Mouse (Mus musculus) 3T3-L1 (cell line): ENCODE measurements at regions not wholly inside any gene's neighbourhood (a gene's known extent, or its start where the extent isn't known, plus 50 kb on each side); places are given as distances from the start of the nearest gene placed in this dataset.

Experiments
- DNase-seq: peaks from one replicate; pipeline ENCODE4 v3.0.0-alpha.2; 2015; ENCODE audit warnings: low read depth, low spot score

DNA sequence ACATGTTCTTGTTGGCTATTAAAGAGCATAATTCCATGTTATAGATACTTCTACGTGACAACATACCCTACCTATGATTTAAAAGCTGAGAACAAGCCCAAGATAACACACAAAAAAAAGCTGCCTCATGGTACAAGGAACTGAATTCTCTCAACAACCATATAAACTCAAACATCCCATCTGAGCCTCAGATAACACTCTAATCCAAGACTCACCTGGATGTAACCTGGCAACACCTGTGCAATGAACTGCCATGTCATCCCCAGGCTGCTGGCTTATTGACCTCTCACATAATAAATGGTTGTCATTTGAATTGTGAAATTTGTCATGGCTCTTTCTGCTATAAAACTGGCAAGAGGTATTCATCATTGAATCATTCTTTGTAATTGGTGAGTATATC, 93.5 kb upstream of the Gm11146 start:
- DNase-seq, result no peak

DNA sequence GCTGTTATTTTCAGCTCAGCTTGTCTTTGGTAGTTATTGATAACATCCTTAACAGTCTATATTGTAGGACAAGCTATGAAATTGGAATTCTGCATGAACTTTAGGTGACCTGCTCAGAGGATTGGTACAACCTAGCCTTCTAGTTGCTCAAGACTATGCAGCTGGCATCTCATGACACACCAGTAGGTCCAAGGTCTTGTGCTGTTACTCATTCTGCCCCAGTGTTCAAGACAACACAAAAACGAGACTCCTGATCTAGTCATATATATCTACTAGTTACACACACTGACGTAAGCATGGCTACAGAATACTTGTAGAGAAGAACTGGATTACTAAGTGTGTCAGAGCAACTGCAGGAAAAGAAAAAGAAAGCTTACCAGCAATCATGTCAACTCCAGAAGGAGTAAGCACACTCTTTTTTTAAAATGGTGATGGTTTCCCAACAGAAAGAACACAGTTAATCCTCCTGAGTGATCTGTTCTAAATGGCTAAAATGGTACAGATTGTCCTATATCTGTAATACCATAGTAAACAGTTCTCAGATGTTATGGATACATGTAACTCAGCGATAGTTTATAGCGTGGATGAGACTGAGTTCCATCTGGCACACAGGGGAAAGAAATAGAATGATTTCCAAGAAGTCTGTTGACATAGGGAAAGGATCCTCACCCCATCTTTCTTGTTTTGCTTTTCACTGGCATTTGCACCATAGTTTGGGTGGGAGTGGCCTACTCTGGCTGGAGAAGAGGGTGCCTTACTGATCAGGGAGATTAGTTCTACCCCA, 85.4 kb upstream of the Gm11146 start:
- DNase-seq, result no peak

DNA sequence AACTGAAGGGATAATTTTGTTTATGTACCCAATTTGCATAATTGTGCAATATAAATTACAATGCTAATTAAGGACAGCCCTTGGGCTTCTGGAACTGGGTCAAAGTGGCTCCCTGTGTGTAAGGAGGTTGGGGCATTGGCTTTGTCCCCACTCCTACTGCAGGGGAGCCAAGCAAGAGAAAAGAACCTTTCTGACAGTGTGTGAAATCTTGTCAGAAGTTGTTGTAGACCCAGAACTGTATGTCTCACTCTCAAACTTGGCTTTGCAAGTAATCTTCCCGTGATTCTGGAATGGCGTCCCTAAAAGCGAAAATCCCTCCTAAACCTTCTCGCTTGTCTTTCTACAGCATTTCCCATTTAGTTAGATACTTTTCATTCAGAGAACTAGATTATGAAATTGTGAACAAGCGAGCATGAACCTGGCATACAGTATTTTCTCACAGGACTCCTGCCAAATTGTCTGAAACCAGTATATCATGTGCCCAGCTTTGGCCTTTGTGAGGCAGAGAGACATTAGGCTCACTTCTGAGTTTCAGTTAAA, 83.8 kb upstream of the Gm11146 start:
- no peak for DNase-seq

DNA sequence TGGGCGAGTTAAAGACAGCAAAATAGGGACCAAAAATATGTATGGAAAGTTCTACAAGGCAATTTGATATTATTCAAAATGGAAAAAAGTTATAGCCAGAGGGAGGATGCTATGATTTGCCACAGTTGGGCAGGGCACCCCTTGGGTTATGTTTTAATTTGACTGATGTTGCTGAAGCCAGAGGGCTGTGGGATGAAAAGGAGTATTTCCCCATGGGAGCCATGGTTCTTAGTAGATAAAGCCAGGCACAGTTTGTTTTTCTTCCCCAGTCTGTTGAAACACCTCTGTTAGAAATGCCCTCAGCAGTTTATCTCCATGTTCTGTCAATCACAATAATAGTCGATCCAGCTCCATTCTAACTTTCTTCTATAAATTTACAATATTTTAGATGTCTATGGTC, 82.6 kb upstream of the Gm11146 start:
- no peak for DNase-seq

DNA sequence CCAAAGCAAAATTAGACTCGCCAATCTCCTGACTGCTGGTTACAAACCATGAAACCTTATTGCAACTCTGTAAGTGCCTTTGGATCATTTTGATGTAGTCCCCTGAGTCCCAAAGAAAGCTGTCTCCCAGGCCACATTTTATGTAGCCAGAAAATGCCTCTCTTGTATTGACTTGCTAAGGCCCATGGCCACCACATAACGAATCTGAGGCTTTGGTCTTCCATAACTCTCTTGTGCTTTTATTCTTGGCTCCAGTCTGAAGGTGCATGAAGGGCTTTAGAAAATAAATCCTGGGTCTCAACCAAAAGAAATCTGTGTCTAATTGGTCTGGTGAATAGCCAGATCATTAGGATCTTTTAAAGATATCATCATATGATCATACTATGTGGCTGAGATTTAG, 77.3 kb upstream of the Gm11146 start:
- no peak for DNase-seq

DNA sequence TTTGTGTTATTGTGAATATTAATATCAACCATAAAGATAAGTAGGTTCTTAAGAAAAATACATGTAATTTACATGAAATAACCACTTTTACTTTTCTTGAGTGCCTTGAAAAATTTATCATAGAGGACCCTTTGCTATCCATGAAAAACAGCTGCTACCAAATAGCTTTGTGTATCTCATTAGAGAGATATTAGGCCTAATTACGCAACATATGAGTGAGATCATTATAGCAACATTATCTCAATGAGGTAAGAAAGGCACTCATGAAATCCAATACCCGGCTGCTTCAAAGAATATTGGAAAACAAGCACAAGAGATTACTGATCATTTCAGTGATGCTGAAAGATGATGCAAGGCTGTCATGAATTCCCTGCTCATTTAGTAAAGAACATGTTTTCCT, 74.9 kb upstream of the Gm11146 start:
- no peak for DNase-seq

DNA sequence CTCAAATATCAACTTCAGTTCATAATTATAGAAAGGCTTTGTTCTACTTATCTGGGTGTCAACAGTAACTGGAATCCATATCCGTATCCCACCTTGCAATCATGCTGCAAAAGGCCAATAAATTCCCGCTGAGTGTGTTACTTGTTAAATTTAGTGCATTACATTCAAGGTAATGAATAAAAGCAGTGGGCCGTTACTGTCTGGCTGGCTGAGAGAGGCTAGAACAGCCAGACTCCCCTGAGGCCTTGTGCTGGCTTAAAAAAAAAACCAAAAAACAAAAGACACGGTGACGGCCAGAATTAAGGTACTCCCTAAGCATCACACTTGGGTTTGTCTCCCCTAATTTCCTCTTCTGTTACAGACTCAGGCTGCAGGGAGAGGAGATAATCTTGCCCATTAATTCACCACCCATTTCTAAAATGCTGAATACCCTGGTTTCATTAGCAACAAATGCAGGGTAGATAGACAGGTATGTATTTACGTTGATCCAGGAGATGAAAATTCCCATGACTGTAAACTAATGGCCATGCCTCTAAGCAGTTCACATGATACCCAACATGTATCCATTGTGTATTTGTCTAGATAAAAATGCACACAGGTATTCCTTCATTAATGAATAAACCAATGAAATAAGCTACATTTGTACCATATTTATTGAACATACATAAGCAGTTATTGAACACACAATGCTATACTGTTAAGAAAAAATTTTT, 74.1 kb upstream of the Gm11146 start:
- DNase-seq, result no peak

DNA sequence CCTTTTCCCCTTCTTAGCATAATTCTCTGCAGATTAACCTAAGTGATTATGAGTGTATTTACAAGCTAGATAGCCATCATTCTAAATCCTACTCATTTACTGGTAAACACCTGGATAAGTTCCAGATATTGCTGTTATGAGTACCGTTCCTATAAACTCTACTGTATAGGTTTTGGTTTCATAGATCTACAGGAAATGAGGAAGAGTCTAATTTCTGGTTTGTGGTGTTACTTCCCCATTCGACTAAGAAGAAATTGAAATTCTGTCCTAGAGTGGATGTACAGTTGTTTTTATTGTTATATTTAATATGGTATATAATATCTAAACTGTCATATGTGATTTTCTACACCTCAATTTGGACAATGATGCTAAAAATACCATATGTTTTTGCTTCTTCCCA, 69.4 kb upstream of the Gm11146 start:
- no peak for DNase-seq

DNA sequence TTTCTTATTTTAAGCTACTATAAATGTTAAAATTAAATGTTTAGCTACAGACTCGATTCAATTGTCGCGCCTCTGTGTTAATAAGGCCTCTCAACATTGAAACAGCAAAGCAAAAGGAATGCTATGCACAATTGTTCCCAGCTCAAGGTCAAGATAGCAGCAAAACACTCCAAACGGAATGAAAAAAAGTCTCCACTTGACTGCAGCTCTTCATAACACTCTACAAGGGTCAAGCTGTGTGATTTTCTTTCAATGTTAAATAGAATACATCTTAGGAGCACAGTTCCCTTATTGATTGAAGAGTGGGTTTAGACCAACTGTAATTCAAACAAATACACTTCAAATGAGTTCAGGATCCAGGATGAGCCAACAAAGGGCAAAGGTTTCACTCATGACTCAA, 63.9 kb upstream of the Gm11146 start:
- no peak for DNase-seq

DNA sequence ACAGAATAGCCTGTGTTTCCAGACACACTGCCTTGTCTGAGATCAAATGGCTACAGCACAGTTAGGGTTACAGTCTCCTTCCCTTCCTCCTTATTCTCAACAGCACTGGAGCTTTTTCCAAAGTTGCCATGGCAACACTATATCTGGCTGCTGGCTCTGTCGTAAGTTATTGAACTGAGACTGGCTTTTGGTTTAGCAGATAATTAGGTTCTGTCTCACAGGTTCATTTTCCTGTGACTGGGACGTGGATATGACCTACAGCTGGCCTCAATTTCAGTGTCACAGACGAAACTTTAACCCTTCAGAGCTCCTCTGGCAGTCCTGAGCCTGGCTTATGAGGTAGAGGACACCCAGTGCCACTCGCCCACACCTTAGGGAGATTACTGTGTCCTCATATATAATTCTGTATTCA, 60.2 kb upstream of the Gm11146 start:
- DNase-seq, result no peak

DNA sequence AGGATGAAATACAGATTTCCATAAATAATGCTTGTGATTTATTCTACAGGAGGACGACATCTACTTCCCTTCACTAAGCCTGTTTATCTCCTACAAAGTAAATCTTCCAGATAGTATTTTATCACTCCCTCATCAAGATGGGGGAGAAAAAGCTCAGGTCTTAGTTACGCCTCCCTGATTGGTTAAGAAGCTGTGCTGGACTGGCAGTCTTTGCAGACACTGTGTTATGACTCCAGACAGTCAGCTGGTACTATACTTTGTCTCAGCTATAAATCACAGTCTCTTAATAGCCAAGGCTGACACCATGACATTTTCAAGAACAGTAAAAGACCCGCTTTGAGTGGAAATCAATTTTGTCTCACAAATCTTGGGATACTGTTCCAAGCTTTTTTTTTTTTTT, 51.4 kb upstream of the Gm11146 start:
- DNase-seq, result no peak
